Mouse (Mus musculus) R1 (cell line): ENCODE data around the gene Nt5c2.

Source experiments
- DNase-seq: peaks from one replicate; pipeline ENCODE4 v3.0.0-alpha.2; 2018; ENCODE audit warnings: low read depth, low spot score

Nt5c2 gene

DNA sequence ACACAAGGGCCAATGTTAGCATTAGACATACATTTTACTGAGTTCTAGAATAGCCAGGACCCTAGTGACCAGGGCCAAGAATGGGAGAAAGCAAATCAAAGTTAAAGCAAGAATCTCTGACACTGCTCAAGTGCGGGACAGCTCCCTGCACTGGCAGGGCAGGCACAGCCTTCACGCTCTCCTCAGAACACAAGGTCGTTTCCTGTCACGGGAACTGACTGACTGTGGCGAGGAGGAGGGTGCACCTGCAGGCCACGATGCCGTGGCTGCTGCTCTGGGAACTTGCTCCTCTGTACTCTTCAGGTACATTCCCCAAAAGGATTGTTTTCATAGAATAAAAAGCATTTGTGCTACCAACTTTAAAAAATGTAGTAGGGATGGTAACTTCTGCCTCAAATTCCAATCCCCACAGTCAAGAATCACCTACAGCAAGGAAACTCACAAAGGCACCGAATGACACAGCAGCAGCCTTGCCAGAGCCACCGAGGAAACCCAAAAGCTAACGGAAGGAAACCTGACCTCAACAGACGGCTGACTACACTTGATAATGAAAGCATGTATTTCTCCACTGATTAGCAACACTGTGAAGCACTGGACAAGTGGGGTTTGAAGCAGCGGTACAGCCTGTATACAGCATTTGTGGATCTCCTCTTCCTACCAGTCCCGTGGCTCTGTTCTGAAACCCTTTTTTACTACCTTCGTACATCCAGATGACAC, 127.0 kb downstream of the Nt5c2 start:
- DNase-seq, result peak; percentile 39

DNA sequence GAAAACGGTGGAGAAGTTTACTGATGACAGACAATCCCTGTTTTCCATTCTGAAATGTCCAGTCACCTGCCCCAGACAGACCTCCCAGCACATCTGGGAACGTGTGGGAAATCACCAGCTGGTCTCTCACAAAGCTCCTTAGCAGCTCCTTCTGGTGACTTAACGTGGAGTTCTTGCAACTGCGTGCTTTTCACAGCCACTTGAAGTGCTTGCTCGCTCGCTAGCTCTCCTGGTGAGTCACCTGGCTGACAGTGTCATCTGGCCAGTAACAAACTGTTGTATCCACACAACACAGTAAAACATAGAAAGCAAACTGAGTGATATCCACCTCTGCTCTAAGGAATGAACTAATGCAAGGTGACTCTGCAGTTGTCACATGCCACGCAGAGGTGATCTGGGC, 128.1 kb downstream of the Nt5c2 start:
- DNase-seq, result no peak

DNA sequence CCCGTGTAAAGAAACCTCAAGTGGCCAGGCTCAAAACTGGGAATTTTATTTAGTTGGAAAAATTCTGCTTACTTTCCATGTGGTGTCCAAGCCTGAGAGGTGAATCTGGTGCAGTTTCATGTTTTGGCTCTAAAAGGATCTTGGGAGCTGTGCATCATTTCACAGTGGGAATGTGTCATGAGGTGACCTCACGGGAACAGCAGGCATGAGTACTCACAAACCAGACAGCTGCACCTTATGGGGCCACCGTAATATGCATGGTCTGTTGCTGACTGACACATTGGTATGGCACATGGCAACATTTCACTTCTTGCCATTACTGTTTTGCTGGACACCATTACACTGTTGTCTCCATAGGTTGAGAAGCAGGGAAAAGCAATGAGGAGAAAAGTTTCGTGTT, 129.6 kb downstream of the Nt5c2 start:
- no peak for DNase-seq

- no peak for DNase-seq
These were observed 135.1 kb downstream of the Nt5c2 start for GRCm38 (mm10) chr19:46879876-46880275.

- peak; percentile 70 for DNase-seq
These were observed 136.6 kb downstream of the Nt5c2 start for GRCm38 (mm10) chr19:46878346-46878745.

DNA sequence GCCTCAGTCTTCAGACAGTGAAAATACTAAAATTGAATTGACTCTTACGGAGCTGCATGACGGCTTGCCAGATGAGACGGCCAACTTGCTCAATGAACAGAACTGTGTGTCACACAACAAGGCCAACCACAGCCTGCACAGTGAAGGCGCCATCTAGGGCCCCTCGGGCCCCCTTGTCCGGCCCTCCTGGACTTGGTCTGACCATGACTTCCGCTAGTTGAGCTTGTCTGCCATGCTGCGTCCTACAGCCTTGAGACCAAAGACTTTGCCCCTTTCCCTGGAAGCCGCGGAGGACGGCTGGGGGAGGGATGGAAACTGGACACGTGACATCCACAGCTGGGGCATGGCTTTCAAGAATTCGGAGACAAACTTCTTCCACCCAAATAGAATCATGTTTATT, 137.1 kb downstream of the Nt5c2 start:
- DNase-seq, result no peak

DNA sequence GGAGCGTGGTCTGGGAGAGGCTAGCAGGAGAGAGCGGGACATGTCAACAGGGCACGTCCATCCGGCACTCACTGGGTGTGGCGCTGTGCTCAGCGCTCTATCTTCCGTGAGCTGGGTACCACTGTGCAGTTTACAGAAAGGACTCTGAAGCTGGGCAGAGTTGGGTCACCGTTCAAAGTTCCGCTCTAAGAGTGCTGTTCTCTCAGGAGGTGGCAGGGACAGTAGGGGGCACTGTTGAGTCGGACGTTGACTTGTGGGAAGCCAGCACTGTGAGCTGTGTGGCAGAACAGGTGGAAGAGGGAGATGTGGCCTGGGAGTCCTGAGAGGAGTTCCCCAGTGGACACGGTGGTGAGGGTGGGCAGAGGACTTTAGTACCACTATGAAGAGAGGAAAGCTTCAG, 139.2 kb downstream of the Nt5c2 start:
- DNase-seq, result peak; percentile 76

- no peak for DNase-seq
These were observed 141.0 kb downstream of the Nt5c2 start for GRCm38 (mm10) chr19:46873924-46874323.

- no peak for DNase-seq
These were observed 143.3 kb downstream of the Nt5c2 start for GRCm38 (mm10) chr19:46871651-46872050.

- no peak for DNase-seq
These were observed 143.9 kb downstream of the Nt5c2 start for GRCm38 (mm10) chr19:46871096-46871495.

DNA sequence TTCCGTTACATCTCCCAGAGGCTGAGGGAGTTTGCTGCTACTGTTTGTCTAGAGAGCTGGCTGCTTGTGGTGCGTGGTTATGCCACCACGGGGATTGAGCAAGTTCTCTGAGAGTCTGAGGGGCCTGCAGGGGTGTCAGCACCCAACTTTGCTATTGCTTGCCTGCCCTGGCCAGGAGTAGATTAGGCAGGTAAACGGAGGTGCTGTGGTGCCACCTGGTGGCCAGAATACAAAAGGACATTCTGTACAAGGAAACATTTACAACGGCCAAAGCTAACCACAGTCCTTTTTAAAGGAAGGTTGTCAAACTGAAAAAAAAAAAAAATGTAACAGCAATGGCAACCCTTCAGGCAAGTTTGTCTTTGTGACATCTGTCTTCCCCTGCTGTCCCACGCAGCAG, 145.4 kb downstream of the Nt5c2 start:
- peak; percentile 80 for DNase-seq

DNA sequence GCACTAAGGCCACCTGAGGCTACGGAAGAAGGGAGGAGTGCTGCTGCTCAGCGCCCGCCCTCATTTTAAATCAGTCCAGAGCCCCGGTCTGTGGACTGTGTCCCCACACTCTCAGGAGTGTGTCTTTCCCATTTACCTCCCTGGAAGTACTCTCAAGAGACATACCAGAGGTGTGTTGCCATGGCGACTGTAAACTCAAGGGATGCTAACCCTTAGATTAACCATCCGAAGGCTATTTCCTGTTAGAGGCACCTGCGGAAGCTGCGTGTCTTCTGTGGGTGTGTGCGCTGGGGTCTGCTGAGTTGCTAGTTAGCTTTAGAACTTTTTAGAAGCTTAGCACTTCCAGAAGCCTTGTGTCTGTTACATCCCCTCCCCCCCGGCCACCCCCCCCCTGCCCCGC, 145.9 kb downstream of the Nt5c2 start:
- peak; percentile 81 for DNase-seq

DNA sequence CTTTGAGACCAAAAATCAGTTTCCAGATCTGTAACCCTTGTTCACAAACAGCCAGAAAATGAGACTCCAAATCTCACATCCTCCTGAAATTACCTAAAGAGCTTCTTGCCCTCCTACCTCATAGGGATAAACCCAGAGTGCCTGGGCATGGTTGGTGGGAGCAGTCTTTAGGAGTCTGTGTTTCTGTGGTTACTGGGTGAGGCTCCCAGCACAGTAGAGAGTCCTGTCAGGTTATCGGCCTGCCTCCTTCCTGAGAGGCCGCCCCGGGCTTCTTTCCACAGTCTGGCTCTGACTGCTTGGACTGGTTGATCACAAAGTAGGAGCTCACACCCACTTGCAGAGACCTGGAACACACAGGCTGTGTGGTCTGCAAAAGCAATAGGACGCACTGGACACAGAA, 149.6 kb downstream of the Nt5c2 start:
- DNase-seq, result no peak

GRCm38 (mm10) chr19:46864731-46865331, 150.1 kb downstream of the Nt5c2 start:
- DNase-seq, result no peak

GRCm38 (mm10) chr19:46864079-46864478, 150.9 kb downstream of the Nt5c2 start:
- no peak for DNase-seq

DNA sequence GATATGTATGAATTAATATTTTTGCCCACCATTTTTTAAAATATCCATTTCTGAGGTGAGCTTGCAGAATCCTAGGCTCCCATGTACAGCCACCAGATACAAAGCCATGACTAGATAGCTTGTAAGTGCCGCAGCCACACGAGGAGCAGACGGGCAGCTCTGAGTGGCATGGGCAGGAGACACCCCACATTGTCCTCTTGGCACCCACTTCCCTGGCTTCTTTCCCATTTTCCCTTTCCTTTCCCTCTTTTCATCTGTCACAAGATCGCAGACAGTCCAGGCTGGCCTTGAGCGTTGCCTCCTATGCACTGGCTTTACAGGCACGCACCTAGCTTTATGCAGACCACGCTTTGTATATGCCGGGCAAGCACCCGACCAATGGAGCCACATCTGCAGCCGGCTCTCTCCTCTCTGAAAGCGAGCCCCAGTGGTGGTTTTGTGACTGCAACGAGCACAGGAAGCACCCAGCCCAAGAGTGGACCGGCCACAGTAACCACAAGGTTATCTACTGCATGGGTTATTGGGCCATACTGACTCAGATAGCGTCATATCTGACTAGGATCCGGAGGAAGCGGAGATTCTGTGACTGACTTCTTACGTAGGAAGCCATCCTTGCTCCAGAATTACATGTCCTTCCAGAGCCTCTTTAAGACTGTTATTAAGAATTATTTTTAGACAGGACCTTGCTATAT, 151.6 kb downstream of the Nt5c2 start:
- DNase-seq, result no peak

- no peak for DNase-seq
These were observed 152.4 kb downstream of the Nt5c2 start for GRCm38 (mm10) chr19:46862556-46862955.

GRCm38 (mm10) chr19:46858200-46858599, 156.8 kb downstream of the Nt5c2 start:
- no peak for DNase-seq

DNA sequence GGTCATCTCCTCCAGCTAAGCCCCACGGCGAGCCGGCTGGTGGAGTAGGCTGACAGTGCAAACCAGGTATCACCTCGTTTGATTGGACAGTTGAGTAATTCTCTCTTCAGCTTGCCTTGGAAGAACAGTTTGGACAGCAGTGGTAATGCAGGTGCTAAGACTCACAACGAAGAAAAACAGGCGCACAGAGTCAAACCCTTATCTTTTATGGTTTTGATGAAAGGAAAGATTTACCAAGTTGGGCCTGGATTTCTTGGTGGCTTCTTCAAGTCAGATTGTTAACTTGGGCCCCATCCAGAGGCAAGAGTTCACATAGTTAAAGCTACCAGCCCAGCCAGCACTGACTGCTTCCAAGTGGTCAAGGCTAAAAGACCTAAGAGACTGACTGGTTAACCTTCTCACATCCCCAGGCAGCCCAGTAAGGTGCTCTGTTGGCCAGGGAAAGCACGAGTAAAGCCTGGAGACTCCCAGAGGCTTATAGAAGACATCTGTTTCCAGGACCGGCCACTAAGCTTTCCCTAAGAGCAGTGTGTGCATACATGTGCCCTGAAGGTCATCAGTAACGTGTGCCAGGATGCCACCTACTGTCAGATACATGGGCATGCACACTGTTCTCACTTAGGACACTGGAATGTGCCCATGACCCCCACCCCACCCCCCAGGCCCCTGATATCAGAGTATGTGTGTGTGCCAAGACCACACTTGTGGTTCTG, 157.5 kb downstream of the Nt5c2 start:
- no peak for DNase-seq

DNA sequence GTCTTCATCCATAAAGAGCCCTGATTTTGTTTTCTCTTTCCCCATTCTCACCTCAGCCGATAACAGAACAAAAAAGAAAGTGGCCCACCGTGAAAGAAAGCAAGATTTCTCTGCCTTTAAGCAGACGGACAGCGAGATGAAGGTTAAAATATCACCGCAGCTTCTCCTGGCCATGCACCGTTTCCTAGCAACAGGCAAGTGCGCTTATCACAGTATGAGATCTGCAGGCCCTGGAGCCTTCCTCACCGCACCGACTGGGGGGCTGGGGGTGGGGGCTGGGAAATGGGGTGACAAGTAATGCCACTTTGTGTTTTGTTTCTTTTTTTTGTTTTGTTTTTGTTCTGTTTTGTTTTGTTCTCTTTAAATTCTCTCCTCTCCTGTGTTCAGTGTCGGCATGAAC, 158.2 kb downstream of the Nt5c2 start:
- DNase-seq, result no peak

- no peak for DNase-seq
These were observed 158.7 kb downstream of the Nt5c2 start for GRCm38 (mm10) chr19:46856232-46856631.

DNA sequence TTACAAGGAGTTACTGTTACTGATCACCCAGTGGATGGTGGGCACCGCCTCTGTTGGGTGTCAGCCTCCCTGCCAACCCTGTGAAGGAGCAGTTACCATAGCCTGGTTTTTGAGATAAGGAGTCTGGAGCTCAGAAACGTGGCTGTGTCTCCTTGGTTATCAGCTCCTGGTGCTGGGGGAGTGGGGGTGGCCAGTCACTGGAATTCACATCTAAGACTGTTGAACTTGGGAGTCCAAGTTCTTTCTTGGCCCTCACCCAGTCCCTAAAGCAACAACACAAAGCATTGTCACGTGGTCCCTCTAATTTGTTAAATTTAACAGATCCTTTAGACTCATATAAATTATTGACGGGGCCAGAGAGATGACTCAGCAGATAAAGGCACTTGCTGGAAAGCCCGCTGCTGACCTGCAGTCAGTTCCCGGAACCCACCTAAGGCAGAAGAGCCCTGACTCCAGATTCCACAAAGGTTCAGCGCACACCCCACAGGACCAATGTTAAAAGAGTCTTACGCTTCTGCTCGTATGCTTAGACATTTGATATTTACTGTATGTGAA, 165.4 kb downstream of the Nt5c2 start:
- DNase-seq, result peak; percentile 33
